Mouse (Mus musculus): ENCODE measurements around the gene Krt84. TPM values are rescaled to one million over a fixed set of nuclear protein-coding genes. Genes with fewer than 3 reads are reported as not detected.

The Krt84 gene
- polyA plus RNA-seq, 1 experiment from 2014 or later = 0.11 TPM

DNA sequence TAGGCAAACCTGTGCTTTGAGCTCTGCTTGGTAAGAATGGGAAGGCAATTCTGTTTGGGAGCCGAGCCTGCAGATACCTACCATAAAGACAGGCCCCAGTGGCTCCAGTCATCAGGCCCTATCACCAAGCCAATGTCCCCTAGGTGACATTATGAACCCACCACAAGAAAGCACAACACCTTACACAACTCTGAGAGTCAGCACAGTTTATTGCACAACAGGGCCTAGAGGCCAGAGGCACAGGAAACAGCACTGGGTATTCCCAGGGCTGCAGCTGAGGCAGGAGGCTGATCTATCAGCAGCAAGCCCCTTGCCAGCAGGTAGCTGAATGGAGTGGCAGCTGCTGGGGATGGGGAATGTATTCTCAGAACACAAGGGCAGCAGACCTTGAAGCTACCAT lies 47.7 kb downstream of the Krt84 start:
- no peaks in the 10 kb centered on the region for H3K36me3 ChIP-seq (ENCODE audit: control insufficient read depth, insufficient read depth, low read length)
- 61% methylated on average over 1 of the region's 1 CpGs for WGBS
- no peak overlapping the region for H3K9ac ChIP-seq (replicated peaks; ENCODE audit: low read depth, low read length)
- no peak overlapping the region for H3K27ac ChIP-seq (ENCODE audit: low read depth, low read length)
- H3K4me2 ChIP-seq (ENCODE audit: low read depth, low read length) = no peak overlapping the region
- H3K4me3 ChIP-seq (ENCODE audit: low read depth, low read length) = no peak overlapping the region
- no peaks in the 10 kb centered on the region for H3K9me3 ChIP-seq (ENCODE audit: control insufficient read depth, low read length)
- no peaks in the 10 kb centered on the region for H3K4me1 ChIP-seq (ENCODE audit: control insufficient read depth, insufficient read depth, low read length)
- ATAC-seq (ENCODE audit: low read depth) = no peak
- no peaks in the 10 kb centered on the region for H3K27me3 ChIP-seq (ENCODE audit: control insufficient read depth, insufficient read depth, low read length)

GRCm38 (mm10) chr15:101483646-101484045 lies 49.0 kb downstream of the Krt84 start:
- H3K27me3 ChIP-seq (ENCODE audit: control insufficient read depth, insufficient read depth, low read length) = no peaks in the 10 kb centered on the region
- H3K4me1 ChIP-seq (ENCODE audit: control insufficient read depth, insufficient read depth, low read length) = peaks cover 6% of the 10 kb centered on the region; the same call in 1 of the 2 replicates
- no peak overlapping the region for H3K9ac ChIP-seq (replicated peaks; ENCODE audit: low read depth, low read length)
- H3K27ac ChIP-seq (ENCODE audit: low read depth, low read length) = no peak overlapping the region
- H3K4me2 ChIP-seq (ENCODE audit: low read depth, low read length) = no peak overlapping the region
- ATAC-seq (ENCODE audit: low read depth) = no peak
- no peak overlapping the region for H3K4me3 ChIP-seq (ENCODE audit: low read depth, low read length)
- 79% methylated on average over 1 of the region's 1 CpGs for WGBS
- H3K36me3 ChIP-seq (ENCODE audit: control insufficient read depth, insufficient read depth, low read length) = no peaks in the 10 kb centered on the region
- H3K9me3 ChIP-seq (ENCODE audit: control insufficient read depth, low read length) = no peaks in the 10 kb centered on the region

GRCm38 (mm10) chr15:101482056-101482455 lies 50.6 kb downstream of the Krt84 start:
- no peak overlapping the region for H3K4me3 ChIP-seq (ENCODE audit: low read depth, low read length)
- H3K9ac ChIP-seq (replicated peaks; ENCODE audit: low read depth, low read length) = no peak overlapping the region
- H3K9me3 ChIP-seq (ENCODE audit: control insufficient read depth, low read length) = no peaks in the 10 kb centered on the region
- 40% methylated on average over 4 of the region's 4 CpGs for WGBS
- ATAC-seq (ENCODE audit: low read depth) = no peak
- H3K27ac ChIP-seq (ENCODE audit: low read depth, low read length) = no peak overlapping the region
- H3K4me1 ChIP-seq (ENCODE audit: control insufficient read depth, insufficient read depth, low read length) = peaks cover 6% of the 10 kb centered on the region; the same call in 1 of the 2 replicates
- no peak overlapping the region for H3K4me2 ChIP-seq (ENCODE audit: low read depth, low read length)
- H3K27me3 ChIP-seq (ENCODE audit: control insufficient read depth, insufficient read depth, low read length) = no peaks in the 10 kb centered on the region
- no peaks in the 10 kb centered on the region for H3K36me3 ChIP-seq (ENCODE audit: control insufficient read depth, insufficient read depth, low read length)

DNA sequence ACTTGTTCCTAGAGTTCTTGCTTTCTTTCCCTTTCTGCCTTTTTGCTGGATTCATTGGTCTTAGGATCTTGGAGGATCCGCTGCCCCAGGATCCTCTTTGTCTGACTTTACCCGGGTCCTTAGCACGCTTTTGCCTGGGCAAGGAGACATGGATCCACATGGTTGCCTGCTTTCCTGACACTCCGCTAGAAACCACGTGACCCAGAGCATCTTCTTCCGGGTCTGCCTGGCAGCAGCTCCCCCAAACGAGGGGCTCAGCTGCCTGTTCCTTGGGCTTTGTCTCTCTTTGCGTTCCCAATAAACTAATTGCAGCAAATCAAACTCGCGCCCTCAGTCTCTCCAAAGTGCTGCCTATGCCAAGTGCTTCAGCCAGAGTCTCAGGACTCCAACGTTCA lies 53.0 kb downstream of the Krt84 start:
- Histone ChIP-seq H3K27ac (ENCODE audit: low read depth, low read length) (no peak overlapping the region), H3K9ac (replicated peaks; ENCODE audit: low read depth, low read length) (peak overlapping the region; percentile 35; the same call in 1 of the 2 replicates), H3K36me3 (ENCODE audit: control insufficient read depth, insufficient read depth, low read length) (no peaks in the 10 kb centered on the region), H3K4me2 (ENCODE audit: low read depth, low read length) (peak overlapping the region; percentile 67), H3K27me3 (ENCODE audit: control insufficient read depth, insufficient read depth, low read length) (no peaks in the 10 kb centered on the region), H3K9me3 (ENCODE audit: control insufficient read depth, low read length) (no peaks in the 10 kb centered on the region), H3K4me3 (ENCODE audit: low read depth, low read length) (peak overlapping the region; percentile 18), H3K4me1 (ENCODE audit: control insufficient read depth, insufficient read depth, low read length) (peaks cover 6% of the 10 kb centered on the region; the same call in 1 of the 2 replicates)
- peak; percentile 63; the same call in 1 of the 2 replicates for ATAC-seq (ENCODE audit: low read depth)
- WGBS = 24% methylated on average over 11 of the region's 11 CpGs

- Histone ChIP-seq H3K27ac (ENCODE audit: low read depth, low read length) (no peak overlapping the region), H3K27me3 (ENCODE audit: control insufficient read depth, insufficient read depth, low read length) (no peaks in the 10 kb centered on the region), H3K4me2 (ENCODE audit: low read depth, low read length) (peak overlapping the region; percentile 67), H3K36me3 (ENCODE audit: control insufficient read depth, insufficient read depth, low read length) (no peaks in the 10 kb centered on the region), H3K4me1 (ENCODE audit: control insufficient read depth, insufficient read depth, low read length) (peaks cover 6% of the 10 kb centered on the region; the same call in 1 of the 2 replicates), H3K9ac (replicated peaks; ENCODE audit: low read depth, low read length) (peak overlapping the region; percentile 35; the same call in 1 of the 2 replicates), H3K4me3 (ENCODE audit: low read depth, low read length) (peak overlapping the region; percentile 18), H3K9me3 (ENCODE audit: control insufficient read depth, low read length) (no peaks in the 10 kb centered on the region)
- peak; percentile 58; the same call in 1 of the 2 replicates for ATAC-seq (ENCODE audit: low read depth)
- WGBS = 14% methylated on average over 31 of the region's 31 CpGs
These were observed 53.5 kb downstream of the Krt84 start for GRCm38 (mm10) chr15:101479007-101479665.

Small RNAs within 50 kb of the gene (microRNA-seq; reads per million reads assigned to microRNA genes)
- not detected for gene Gm44393
- not detected for gene Gm44460

Other genes with a start within 250 kb of the Krt84 start
- gene Atg101, start 248.5 kb downstream of the Krt84 start, polyA plus RNA-seq (2014; fragmentation: Nextera tagmentation; extraction: Ambion mirVana) = 69.4 and 75.7 TPM in 2 replicates
- gene 6030408B16Rik, start 239.6 kb downstream of the Krt84 start, polyA plus RNA-seq (2014; fragmentation: Nextera tagmentation; extraction: Ambion mirVana) = 0.22 and 0.64 TPM in 2 replicates
- 0.08 and 0.28 TPM in 2 replicates for gene Krt80, start 162.7 kb downstream of the Krt84 start, polyA plus RNA-seq (2014; fragmentation: Nextera tagmentation; extraction: Ambion mirVana)
- gene Krt7, start 121.8 kb downstream of the Krt84 start, polyA plus RNA-seq (2014; fragmentation: Nextera tagmentation; extraction: Ambion mirVana) = 0.10 and 0.33 TPM in 2 replicates
- 0.19 and 0.40 TPM in 2 replicates for gene Krt87, start 94.0 kb downstream of the Krt84 start, polyA plus RNA-seq (2014; fragmentation: Nextera tagmentation; extraction: Ambion mirVana)
- gene Krt88, start 85.1 kb downstream of the Krt84 start, polyA plus RNA-seq (2014; fragmentation: Nextera tagmentation; extraction: Ambion mirVana) = not detected in 2 replicates
- gene Krt81, start 69.1 kb downstream of the Krt84 start, polyA plus RNA-seq (2014; fragmentation: Nextera tagmentation; extraction: Ambion mirVana) = 0.17 TPM in 1 of 2 replicates, not detected in the other
- gene Krt86, start 59.3 kb downstream of the Krt84 start, polyA plus RNA-seq (2014; fragmentation: Nextera tagmentation; extraction: Ambion mirVana) = not detected in 2 replicates
- gene Krt83, start 41.3 kb downstream of the Krt84 start, polyA plus RNA-seq (2014; fragmentation: Nextera tagmentation; extraction: Ambion mirVana) = not detected in 2 replicates
- gene Gm49425, start 15.6 kb downstream of the Krt84 start, polyA plus RNA-seq (2014; fragmentation: Nextera tagmentation; extraction: Ambion mirVana) = 0.29 TPM in 1 of 2 replicates, not detected in the other
- gene Krt82, start 17.8 kb upstream of the Krt84 start, polyA plus RNA-seq (2014; fragmentation: Nextera tagmentation; extraction: Ambion mirVana) = not detected in 2 replicates
- 0.13 TPM in 2 replicates for gene Krt90, start 30.1 kb upstream of the Krt84 start, polyA plus RNA-seq (2014; fragmentation: Nextera tagmentation; extraction: Ambion mirVana)
- 0.08 TPM in 1 of 2 replicates, not detected in the other for gene Krt75, start 41.1 kb upstream of the Krt84 start, polyA plus RNA-seq (2014; fragmentation: Nextera tagmentation; extraction: Ambion mirVana)
- not detected in 2 replicates for gene Gm5414, start 95.4 kb upstream of the Krt84 start, polyA plus RNA-seq (2014; fragmentation: Nextera tagmentation; extraction: Ambion mirVana)
- gene Gm5478, start 114.6 kb upstream of the Krt84 start, polyA plus RNA-seq (2014; fragmentation: Nextera tagmentation; extraction: Ambion mirVana) = not detected in 2 replicates
- not detected in 2 replicates for gene Krt6b, start 147.5 kb upstream of the Krt84 start, polyA plus RNA-seq (2014; fragmentation: Nextera tagmentation; extraction: Ambion mirVana)
- gene Krt6a, start 161.5 kb upstream of the Krt84 start, polyA plus RNA-seq (2014; fragmentation: Nextera tagmentation; extraction: Ambion mirVana) = not detected in 2 replicates
- gene Krt5, start 180.1 kb upstream of the Krt84 start, polyA plus RNA-seq (2014; fragmentation: Nextera tagmentation; extraction: Ambion mirVana) = not detected in 2 replicates
- 0.27 and 0.48 TPM in 2 replicates for gene Krt71, start 210.3 kb upstream of the Krt84 start, polyA plus RNA-seq (2014; fragmentation: Nextera tagmentation; extraction: Ambion mirVana)

Data from neural tube, embryonic 14.5 days (tissue).